Mouse (Mus musculus): ENCODE measurements around the gene Itpkb.

GRCm38 (mm10) chr1:180422076-180422828 lies 92.0 kb downstream of the Itpkb start:
- peak; percentile 81 for TF ChIP-seq CTCF (IDR thresholded peaks at IDR 0.05; ENCODE audit: borderline replicate concordance, insufficient read depth, low read length)
- TF ChIP-seq POLR2A (IDR thresholded peaks at IDR 0.05; ENCODE audit: low read depth, low read length) = no peak
